Mouse (Mus musculus): ENCODE measurements around the gene Ednra.
A peak's percentile ranks its signal among the peaks of the same experiment; 100 is the strongest.

Gene Ednra

GRCm38 (mm10) chr8:77637593-77637992 is 86.7 kb downstream of the Ednra start:
- no peak for DNase-seq

GRCm38 (mm10) chr8:77634035-77634434 is 90.2 kb downstream of the Ednra start:
- DNase-seq: no peak

- DNase-seq: no peak
Observed at GRCm38 (mm10) chr8:77633211-77633610, 91.1 kb downstream of the Ednra start.

GRCm38 (mm10) chr8:77630691-77631090 is 93.6 kb downstream of the Ednra start:
- DNase-seq: peak; percentile 17

- DNase-seq: peak; percentile 89
Observed at GRCm38 (mm10) chr8:77629858-77630537, 94.3 kb downstream of the Ednra start.

- no peak for DNase-seq
Observed at GRCm38 (mm10) chr8:77623677-77624209, 100.5 kb downstream of the Ednra start.

- DNase-seq: peak; percentile 69
Observed at GRCm38 (mm10) chr8:77617916-77618315, 106.3 kb downstream of the Ednra start.

All from lung, postnatal 14 days (tissue).